Mouse (Mus musculus): ENCODE measurements at regions not wholly inside any gene's neighbourhood (a gene's known extent, or its start where the extent isn't known, plus 50 kb on each side); places are given as distances from the start of the nearest gene placed in this dataset.

DNA sequence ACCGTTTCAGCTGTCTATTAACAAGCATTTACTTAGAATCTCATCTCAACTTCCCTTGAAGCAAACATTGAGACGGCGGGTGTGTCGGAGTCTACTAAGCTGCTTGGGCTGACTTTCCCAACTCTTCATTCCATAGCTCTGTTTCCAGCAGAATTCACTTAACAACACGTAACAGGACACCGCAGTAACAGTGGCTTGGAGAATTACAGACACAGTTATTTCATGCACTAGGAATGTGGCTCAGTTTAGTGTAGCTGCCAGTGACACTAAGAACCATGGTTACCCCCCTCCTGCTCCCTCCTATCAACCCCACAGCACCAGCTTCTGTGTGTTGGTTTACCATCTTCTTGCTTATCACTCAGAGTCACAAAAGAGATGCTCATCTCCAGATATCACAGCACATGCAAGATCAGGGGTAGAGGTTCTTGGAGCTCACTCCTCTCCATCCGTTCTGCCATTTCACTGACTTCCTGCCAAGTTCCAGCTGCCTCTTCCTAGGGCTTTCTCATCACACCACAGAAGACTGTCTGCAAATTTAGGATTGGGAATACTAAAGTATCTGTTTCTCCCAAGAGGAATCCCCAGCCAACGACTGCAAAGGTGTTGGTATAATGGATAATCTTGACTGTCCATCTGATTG, 90.7 kb downstream of the Banf2 start:
- no peak for DNase-seq (ENCODE audit: low read depth)
- TF ChIP-seq POLR2A (IDR thresholded peaks at IDR 0.05; ENCODE audit: borderline replicate concordance, extremely low read depth, insufficient read depth, insufficient read length, poor library complexity, severe bottlenecking) (no peak), CTCF (IDR thresholded peaks at IDR 0.05; ENCODE audit: borderline replicate concordance, extremely low read depth, insufficient read depth, insufficient read length) (no peak)

DNA sequence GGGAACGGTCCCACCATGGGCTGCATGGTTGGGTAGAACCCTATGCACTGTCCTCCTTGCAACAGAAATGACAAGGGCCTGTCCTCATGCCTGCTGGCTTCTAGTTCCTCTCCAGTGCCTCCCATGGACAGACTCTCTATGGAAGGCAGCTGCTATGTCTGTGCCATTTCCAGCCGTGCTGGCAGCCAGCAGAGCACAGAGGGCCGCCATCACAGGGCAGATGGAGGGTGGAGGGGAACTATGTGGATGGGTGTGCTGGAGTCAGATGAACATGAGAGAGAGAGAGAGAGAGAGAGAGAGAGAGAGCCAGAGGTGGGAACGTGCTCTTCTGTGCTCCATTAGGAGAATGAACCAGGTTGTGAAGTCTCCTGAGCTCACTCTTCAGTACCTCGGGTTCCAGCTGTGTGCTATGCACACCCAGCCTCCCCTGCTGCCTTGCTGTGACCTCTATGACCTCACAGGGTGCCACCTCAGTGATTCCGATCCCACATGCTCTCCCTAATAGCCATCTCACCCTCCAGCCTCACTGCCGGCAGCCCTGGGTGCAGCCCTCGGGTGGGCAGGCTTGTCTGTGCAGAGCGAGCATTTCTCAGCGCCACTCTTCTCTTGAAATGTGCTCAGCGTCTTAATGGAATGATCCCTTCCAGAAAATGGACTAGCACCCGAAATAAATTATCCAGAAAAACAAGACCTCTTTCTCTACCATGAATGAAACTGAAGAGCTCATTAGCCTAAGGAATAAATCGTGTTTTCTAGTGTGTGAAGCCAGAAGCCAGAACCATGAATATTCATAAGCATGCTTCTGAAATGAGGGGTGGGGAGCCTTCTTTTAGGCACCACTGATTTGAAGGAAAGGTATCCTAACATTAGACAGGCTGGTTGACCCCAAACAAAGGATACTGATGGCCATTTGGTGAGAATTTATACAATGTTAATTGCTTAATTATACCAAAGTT, 94.5 kb downstream of the Banf2 start:
- TF ChIP-seq CTCF (IDR thresholded peaks at IDR 0.05; ENCODE audit: borderline replicate concordance, extremely low read depth, insufficient read depth, insufficient read length), result no peak
- peak; percentile 88 for DNase-seq (ENCODE audit: low read depth)

DNA sequence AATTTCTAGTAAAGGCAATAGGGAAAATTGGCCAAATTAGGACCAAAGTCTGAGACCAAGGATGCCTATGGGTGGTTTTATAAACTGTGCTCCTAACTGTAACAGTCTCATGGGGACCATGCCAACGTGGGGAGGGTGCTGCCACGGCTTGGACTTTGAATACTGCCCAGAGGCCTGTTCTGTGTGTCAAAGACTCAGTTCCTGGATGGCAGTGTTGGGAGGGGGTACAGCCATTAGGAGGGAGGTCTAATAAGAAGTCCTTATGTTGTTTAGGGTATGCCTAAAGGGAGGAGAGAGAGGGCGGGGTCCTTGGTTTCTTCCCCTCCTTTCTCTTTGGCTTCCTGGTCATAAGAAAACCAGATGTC, 95.2 kb downstream of the Banf2 start:
- TF ChIP-seq POLR2A (IDR thresholded peaks at IDR 0.05; ENCODE audit: borderline replicate concordance, extremely low read depth, insufficient read depth, insufficient read length, poor library complexity, severe bottlenecking) (no peak), CTCF (IDR thresholded peaks at IDR 0.05; ENCODE audit: borderline replicate concordance, extremely low read depth, insufficient read depth, insufficient read length) (no peak)
- no peak for DNase-seq (ENCODE audit: low read depth)

DNA sequence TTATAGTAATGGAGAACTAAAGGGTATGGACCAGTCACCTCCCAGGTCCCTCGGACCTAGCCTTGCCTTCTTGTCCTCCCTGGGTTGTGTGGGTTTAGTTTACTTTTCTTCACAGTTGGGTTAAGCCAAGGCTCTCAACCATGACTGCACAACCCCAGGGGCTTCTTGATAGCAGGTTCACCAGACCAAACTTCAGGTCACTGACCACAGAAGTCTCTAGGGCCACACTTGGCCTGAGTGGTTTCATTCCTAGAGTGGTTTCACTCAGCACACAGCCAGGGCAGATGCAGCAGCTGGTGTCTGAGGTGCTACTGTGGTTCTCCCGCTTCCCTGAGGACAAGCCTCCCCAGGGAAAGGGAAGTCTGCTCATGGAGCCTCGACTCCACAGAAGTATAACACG, 95.7 kb downstream of the Banf2 start:
- no peak for TF ChIP-seq POLR2A (IDR thresholded peaks at IDR 0.05; ENCODE audit: borderline replicate concordance, extremely low read depth, insufficient read depth, insufficient read length, poor library complexity, severe bottlenecking)
- TF ChIP-seq CTCF (IDR thresholded peaks at IDR 0.05; ENCODE audit: borderline replicate concordance, extremely low read depth, insufficient read depth, insufficient read length), result no peak
- no peak for DNase-seq (ENCODE audit: low read depth)

DNA sequence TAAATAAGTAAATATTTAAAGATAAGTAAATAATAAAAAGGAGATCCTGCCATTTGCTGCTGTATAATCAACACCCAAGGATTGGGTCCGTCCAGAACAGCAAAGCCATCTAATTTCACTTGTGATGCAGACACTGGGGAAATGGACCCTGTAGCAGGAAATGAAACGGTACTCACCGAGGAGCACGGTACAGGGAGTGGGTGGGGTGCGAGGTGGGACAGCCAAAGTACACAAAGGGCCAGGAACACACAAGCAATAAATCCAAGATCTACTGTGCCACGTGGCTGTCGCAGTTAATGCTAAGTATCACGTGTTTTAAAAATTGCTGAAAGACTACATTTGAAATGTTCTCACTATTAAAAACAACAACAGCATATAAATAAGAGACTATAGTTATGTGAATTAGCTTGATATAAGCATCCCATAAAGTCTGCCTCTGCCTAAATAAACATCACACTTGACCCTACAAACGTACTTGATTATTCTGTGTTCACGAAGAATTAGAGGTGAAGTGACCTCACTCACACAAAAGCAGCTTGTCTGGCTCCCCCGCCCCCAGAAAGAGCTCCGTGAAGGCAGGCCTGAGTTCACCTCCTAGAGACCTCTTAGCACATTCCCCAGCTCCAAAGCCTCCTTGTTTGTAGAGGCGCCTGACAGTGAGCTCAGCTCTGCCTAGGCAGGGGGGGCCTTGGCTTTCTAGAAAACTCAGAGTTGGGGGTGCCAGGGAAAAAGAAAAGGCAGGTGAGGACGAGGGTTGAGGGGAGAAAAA, 101.1 kb downstream of the Banf2 start:
- no peak for DNase-seq (ENCODE audit: low read depth)
- TF ChIP-seq CTCF (IDR thresholded peaks at IDR 0.05; ENCODE audit: borderline replicate concordance, extremely low read depth, insufficient read depth, insufficient read length) (no peak), POLR2A (IDR thresholded peaks at IDR 0.05; ENCODE audit: borderline replicate concordance, extremely low read depth, insufficient read depth, insufficient read length, poor library complexity, severe bottlenecking) (no peak)

DNA sequence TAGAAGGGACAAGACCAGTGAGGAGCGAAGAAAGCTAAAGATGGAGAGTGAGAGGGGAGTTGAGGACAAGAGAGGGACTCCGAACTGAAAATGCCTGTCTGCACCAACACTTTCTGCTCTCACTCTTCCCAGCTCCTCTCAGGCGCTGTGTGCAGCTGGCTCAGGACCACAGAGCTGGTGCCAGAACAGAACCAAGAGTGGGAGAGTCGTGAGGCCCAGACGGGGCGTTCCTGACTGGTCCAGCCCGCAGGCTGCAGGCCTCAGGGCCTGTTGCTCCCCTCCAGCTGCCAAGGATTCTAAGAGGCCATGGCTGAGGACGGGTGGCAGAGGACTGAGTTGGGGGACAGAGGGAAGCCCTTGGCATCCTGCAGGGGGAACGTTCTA, 101.7 kb downstream of the Banf2 start:
- TF ChIP-seq CTCF (IDR thresholded peaks at IDR 0.05; ENCODE audit: borderline replicate concordance, extremely low read depth, insufficient read depth, insufficient read length) (no peak), POLR2A (IDR thresholded peaks at IDR 0.05; ENCODE audit: borderline replicate concordance, extremely low read depth, insufficient read depth, insufficient read length, poor library complexity, severe bottlenecking) (no peak)
- peak; percentile 9 for DNase-seq (ENCODE audit: low read depth)

DNA sequence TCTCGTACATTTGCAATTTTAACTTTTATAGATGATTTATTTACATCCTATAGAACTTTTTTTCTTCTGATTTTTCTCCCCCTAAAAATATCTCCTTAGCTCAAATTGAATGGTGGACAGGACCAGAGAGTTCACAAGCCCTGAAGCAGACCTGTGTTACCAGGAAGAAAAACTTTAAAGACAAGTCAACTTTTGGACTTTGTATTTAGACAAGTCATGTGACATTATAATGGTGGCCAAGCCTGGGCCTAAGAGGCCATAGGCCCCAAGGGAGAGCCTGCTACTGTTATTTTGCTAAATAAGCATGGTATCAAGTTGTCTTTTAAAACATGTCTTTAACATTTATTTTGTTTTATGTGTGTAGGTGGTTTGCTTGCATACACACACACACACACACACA, 102.7 kb downstream of the Banf2 start:
- DNase-seq (ENCODE audit: low read depth), result no peak
- no peak for TF ChIP-seq CTCF (IDR thresholded peaks at IDR 0.05; ENCODE audit: borderline replicate concordance, extremely low read depth, insufficient read depth, insufficient read length)
- no peak for TF ChIP-seq POLR2A (IDR thresholded peaks at IDR 0.05; ENCODE audit: borderline replicate concordance, extremely low read depth, insufficient read depth, insufficient read length, poor library complexity, severe bottlenecking)

DNA sequence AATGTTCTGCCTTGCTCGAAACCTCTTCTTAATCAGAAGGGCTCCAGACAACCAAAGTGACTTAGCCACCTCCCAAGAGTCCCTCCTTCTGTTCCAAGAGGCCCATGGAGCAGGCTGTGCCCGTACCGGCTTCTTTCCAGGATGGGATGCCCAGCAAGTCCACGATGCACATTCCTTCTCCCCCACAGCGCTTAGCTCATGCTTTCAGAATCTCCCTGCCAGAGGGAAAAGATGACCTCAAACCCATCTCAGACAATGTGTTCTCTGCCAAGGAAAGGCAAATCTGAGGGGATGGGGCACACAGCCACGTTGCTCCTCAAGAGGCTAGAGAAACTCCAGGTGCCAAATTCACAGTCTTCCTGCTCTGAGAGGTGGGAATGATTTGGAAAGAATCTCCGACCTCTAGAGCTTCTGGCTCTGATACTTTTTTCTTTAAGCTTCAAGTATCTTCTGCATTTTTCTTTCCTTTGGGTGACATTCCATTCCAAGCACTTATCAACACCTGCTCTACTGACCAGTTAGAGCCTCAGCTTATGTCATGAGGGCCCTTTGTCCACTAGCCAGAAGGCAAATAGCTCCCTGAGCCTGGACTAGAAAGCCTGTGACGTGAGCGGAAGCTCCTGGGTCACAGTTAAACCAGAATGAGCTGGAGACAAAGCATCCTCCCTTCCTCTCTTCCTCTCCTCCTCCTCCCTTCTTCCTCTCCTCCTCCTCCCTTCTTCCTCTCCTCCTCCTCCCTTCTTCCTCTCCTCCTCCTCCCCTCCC, 110.9 kb downstream of the Banf2 start:
- no peak for DNase-seq (ENCODE audit: low read depth)
- TF ChIP-seq POLR2A (IDR thresholded peaks at IDR 0.05; ENCODE audit: borderline replicate concordance, extremely low read depth, insufficient read depth, insufficient read length, poor library complexity, severe bottlenecking) (no peak), CTCF (IDR thresholded peaks at IDR 0.05; ENCODE audit: borderline replicate concordance, extremely low read depth, insufficient read depth, insufficient read length) (no peak)

DNA sequence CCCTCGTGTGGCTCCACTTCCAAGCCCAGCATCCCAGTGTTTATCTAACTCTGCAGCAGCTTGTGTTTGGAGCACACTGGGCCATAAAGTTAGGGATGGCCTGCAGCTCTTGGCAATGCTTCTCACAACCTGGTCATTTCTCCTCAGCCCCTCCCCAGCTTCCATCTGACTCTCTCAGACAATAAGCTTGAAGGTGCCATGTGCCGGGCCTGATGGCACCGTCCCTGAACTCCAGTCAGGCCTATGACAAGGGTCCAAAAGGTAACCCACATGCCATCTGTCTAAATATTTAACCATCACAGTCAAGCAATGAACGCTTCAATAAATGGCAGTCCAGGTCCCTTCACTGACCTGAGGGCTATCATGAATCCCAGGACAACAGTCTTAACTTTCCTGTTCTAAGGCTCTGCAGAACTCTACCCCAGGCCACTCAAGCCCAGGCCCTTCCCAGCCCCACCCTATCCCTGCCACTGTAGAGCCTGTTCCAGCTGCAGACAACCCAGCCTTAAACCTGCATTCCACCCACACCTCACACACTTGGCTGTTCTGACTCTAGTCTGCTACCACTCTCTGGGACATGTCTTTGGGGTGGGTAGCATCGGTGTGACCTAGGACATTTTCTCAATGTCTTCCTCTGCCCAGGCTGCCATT, 111.8 kb downstream of the Banf2 start:
- no peak for TF ChIP-seq POLR2A (IDR thresholded peaks at IDR 0.05; ENCODE audit: borderline replicate concordance, extremely low read depth, insufficient read depth, insufficient read length, poor library complexity, severe bottlenecking)
- TF ChIP-seq CTCF (IDR thresholded peaks at IDR 0.05; ENCODE audit: borderline replicate concordance, extremely low read depth, insufficient read depth, insufficient read length), result no peak
- no peak for DNase-seq (ENCODE audit: low read depth)

DNA sequence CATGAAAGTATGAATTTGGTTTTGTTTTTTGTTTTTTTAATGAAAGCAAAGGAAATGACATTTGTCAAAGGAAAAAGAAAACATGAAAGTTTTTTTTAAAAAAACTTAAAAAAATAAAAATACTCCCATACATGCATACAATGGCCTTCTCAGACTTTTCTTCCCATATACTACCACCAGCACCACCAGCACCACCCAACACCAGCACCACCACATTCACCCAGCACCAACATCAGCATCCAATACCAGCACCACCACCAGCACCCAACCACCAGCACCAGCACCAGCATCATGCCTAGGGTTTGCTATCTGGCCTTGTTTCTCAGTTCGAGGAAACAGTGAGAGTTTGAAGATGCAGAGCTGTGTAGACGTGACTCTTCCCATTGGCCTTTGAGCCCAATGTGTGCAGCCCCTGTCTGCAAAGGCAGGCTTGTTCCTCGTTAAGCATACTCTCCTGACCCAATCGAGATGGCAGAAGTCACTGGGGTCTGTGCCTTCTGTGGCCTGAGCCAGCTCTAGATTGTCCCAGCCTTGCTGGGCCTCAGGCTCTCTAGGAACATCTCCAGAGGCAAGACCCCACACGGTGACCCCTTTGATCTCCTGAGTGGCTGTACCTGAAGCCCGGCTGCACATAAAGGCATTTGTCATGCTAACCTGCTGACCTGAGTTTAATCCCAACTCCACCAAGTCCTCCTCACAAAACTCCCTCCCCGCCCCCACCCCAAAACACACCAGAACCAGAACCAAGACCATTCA, 113.8 kb upstream of the Mgme1 start:
- DNase-seq (ENCODE audit: low read depth), result no peak
- TF ChIP-seq CTCF (IDR thresholded peaks at IDR 0.05; ENCODE audit: borderline replicate concordance, extremely low read depth, insufficient read depth, insufficient read length), result no peak
- no peak for TF ChIP-seq POLR2A (IDR thresholded peaks at IDR 0.05; ENCODE audit: borderline replicate concordance, extremely low read depth, insufficient read depth, insufficient read length, poor library complexity, severe bottlenecking)

Data from brain, embryonic 14.5 days (tissue).